Mouse (Mus musculus) heart, embryonic 14.5 days (tissue): ENCODE data around the gene S100g. TPM values are rescaled to one million over a fixed set of nuclear protein-coding genes. Genes with fewer than 3 reads are reported as not detected.

ENCODE experiments used
- ATAC-seq: fragments of 200-750 bp; cut with Nextera tagmentation; 2 replicates; pipeline ENCODE4 v1.8.0; 2017; ENCODE audit warnings: low read depth, moderate TSS enrichment; ENCODE audit not compliant: insufficient number of reproducible peaks, insufficient read depth, low FRiP score
- H3K27ac ChIP-seq, 2 experiments: fragments of 200-500 bp in 1 of 2; fragments of 300-500 bp in 1 of 2; sonication (generic) in 1 of 2; replicated peaks in 1 of 2; 2 replicates each; pipeline ENCODE4 v1.5.1; 2012 to 2014; ENCODE audit warnings: low read depth in 2 of 2, low read length in 2 of 2, control low read depth in 1 of 2, mild to moderate bottlenecking in 1 of 2, mixed read lengths in 1 of 2; ENCODE audit not compliant: control insufficient read depth in 1 of 2, insufficient read depth in 1 of 2
- H3K27me3 ChIP-seq: fragments of 300-500 bp; sonication (generic); 2 replicates; pipeline ENCODE4 v1.6.1; 2014; ENCODE audit warnings: mild to moderate bottlenecking, low read length, control low read depth; ENCODE audit not compliant: control insufficient read depth, insufficient read depth
- H3K36me3 ChIP-seq: fragments of 300-500 bp; sonication (generic); 2 replicates; pipeline ENCODE4 v1.6.1; 2014; ENCODE audit warnings: mild to moderate bottlenecking, control low read depth, low read length, mixed read lengths; ENCODE audit not compliant: control insufficient read depth, insufficient read depth
- H3K4me1 ChIP-seq, 2 experiments: fragments of 200-500 bp in 1 of 2; fragments of 300-500 bp in 1 of 2; sonication (generic) in 1 of 2; 2 replicates each; pipeline ENCODE4 v1.6.1; 2012 to 2014; ENCODE audit warnings: low read length in 2 of 2, control low read depth in 1 of 2, mixed read lengths in 1 of 2; ENCODE audit not compliant: control insufficient read depth in 2 of 2, insufficient read depth in 2 of 2
- H3K4me2 ChIP-seq: fragments of 300-500 bp; sonication (generic); 2 replicates; pipeline ENCODE4 v1.6.1; 2014; ENCODE audit warnings: mild to moderate bottlenecking, low read length
- H3K4me3 ChIP-seq, 2 experiments: fragments of 200-500 bp in 1 of 2; fragments of 300-500 bp in 1 of 2; sonication (generic) in 1 of 2; 2 replicates each; pipeline ENCODE4 v1.5.1; 2012 to 2014; ENCODE audit warnings: low read length in 2 of 2, mild to moderate bottlenecking in 2 of 2, control low read depth in 1 of 2, low read depth in 1 of 2, moderate library complexity in 1 of 2; ENCODE audit not compliant: control insufficient read depth in 1 of 2, insufficient read depth in 1 of 2
- H3K9ac ChIP-seq: fragments of 300-500 bp; sonication (generic); 2 replicates; pipeline ENCODE4 v1.6.1; 2014; ENCODE audit warnings: mild to moderate bottlenecking, low read length
- H3K9me3 ChIP-seq: fragments of 300-500 bp; sonication (generic); 2 replicates; pipeline ENCODE4 v1.6.1; 2016; ENCODE audit warnings: low read length, control low read depth; ENCODE audit not compliant: control insufficient read depth
- WGBS: fragments of 180-500 bp; shearing (Covaris S2); extraction: QIAGEN DNeasy Blood & Tissue Kit; methylation state at CpG from one replicate; pipeline ENCODE4 v1.1.7; 2014; 5-methylcytosine and 5-hydroxymethylcytosine counted together
- polyA plus RNA-seq: library from polyadenylated mRNA; unstranded; fragments of >200 nt; fragmentation: Nextera tagmentation; extraction: Ambion mirVana; gene quantifications from 2 replicates; pipeline ENCODE4 v1.2.1, GENCODE M21; 2014

S100g gene
- polyA plus RNA-seq, 1 experiment from 2014 or later = not detected

- Histone ChIP-seq H3K4me1 (no peaks in the 10 kb centered on the region), H3K27ac (no peak overlapping the region), H3K4me2 (no peak overlapping the region), H3K27me3 (no peaks in the 10 kb centered on the region), H3K4me3 (no peak overlapping the region), H3K9ac (no peak overlapping the region), H3K36me3 (no peaks in the 10 kb centered on the region), H3K9me3 (no peaks in the 10 kb centered on the region)
- no peak for ATAC-seq
- WGBS = 28% methylated on average over 3 of the region's 3 CpGs
These were observed 14.5 kb downstream of the S100g start for GRCm38 (mm10) chrX:162949811-162950439.

- no peaks in the 10 kb centered on the region for H3K4me1 ChIP-seq
These were observed 22.4 kb downstream of the S100g start for GRCm38 (mm10) chrX:162942027-162942426.

GRCm38 (mm10) chrX:162931467-162931866 lies 32.9 kb downstream of the S100g start:
- 82% methylated on average over 2 of the region's 2 CpGs for WGBS
- H3K4me1 ChIP-seq = no peaks in the 10 kb centered on the region
- no peak overlapping the region for H3K9ac ChIP-seq
- H3K36me3 ChIP-seq = peaks cover 45% of the 10 kb centered on the region
- no peak overlapping the region for H3K4me3 ChIP-seq
- no peak overlapping the region for H3K27ac ChIP-seq
- no peaks in the 10 kb centered on the region for H3K9me3 ChIP-seq
- H3K27me3 ChIP-seq = no peaks in the 10 kb centered on the region
- ATAC-seq = no peak
- no peak overlapping the region for H3K4me2 ChIP-seq

More at GRCm38 (mm10) chrX:162942027-162942426, 22.4 kb downstream of the S100g start:
- no peaks in the 10 kb centered on the region for H3K9me3 ChIP-seq
- H3K27me3 ChIP-seq = no peaks in the 10 kb centered on the region
- H3K4me2 ChIP-seq = no peak overlapping the region
- no peak overlapping the region for H3K9ac ChIP-seq
- peaks cover 20% of the 10 kb centered on the region; the same call in 1 of the 2 replicates for H3K36me3 ChIP-seq
- no peak for ATAC-seq
- H3K27ac ChIP-seq = no peak overlapping the region
- no peak overlapping the region for H3K4me3 ChIP-seq
- 90% methylated on average over 1 of the region's 1 CpGs for WGBS

GRCm38 (mm10) chrX:162921487-162922125 lies 42.8 kb downstream of the S100g start:
- WGBS = 78% methylated on average over 8 of the region's 8 CpGs
- ATAC-seq = no peak

GRCm38 (mm10) chrX:162915697-162916096 lies 48.7 kb downstream of the S100g start:
- H3K9me3 ChIP-seq = no peaks in the 10 kb centered on the region
- no peak overlapping the region for H3K9ac ChIP-seq
- H3K27me3 ChIP-seq = no peaks in the 10 kb centered on the region
- no peaks in the 10 kb centered on the region for H3K4me1 ChIP-seq
- ATAC-seq = no peak
- no peak overlapping the region for H3K4me2 ChIP-seq
- 29% methylated on average over 5 of the region's 5 CpGs for WGBS
- H3K36me3 ChIP-seq = peaks cover 26% of the 10 kb centered on the region
- H3K4me3 ChIP-seq = no peak overlapping the region
- H3K27ac ChIP-seq = no peak overlapping the region

More at GRCm38 (mm10) chrX:162921487-162922125, 42.8 kb downstream of the S100g start:
- Histone ChIP-seq H3K9ac (no peak overlapping the region), H3K4me3 (no peak overlapping the region), H3K27me3 (no peaks in the 10 kb centered on the region), H3K9me3 (no peaks in the 10 kb centered on the region), H3K4me1 (no peaks in the 10 kb centered on the region), H3K4me2 (no peak overlapping the region), H3K36me3 (peaks cover 26% of the 10 kb centered on the region; the same call in 1 of the 2 replicates), H3K27ac (no peak overlapping the region)

GRCm38 (mm10) chrX:162913651-162914050 lies 50.7 kb downstream of the S100g start:
- Histone ChIP-seq H3K4me2 (no peak overlapping the region), H3K27ac (no peak overlapping the region), H3K36me3 (peaks cover 29% of the 10 kb centered on the region), H3K27me3 (no peaks in the 10 kb centered on the region), H3K9me3 (no peaks in the 10 kb centered on the region), H3K4me1 (no peaks in the 10 kb centered on the region), H3K4me3 (no peak overlapping the region), H3K9ac (no peak overlapping the region)
- 93% methylated on average over 3 of the region's 3 CpGs for WGBS
- ATAC-seq = no peak
